Mouse (Mus musculus): Measurements from ENCODE around the gene Leng8.
"Not testable (repeated sequence)": the region's sequence is repeated elsewhere in the genome, so short reads cannot be mapped to it uniquely, and the experiment has no call there.

Leng8 gene

DNA sequence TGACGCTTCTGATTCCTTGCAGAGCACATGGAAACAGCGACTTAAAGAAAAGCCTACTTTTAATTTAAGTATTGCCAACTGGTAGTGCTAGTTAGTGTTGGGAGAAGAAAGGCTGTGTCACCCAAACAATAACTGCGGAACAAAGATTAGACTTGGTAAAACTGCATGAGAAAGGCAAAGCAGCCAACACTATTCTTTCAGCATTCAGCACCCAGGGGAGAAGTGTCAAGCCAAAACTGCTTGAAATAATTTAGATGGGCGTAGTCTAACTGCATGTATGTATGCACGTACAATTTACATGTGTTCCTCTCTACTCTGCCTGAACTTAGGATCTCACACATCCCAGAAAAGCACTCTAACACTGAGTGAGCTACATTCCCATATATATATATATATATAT is 17.5 kb downstream of the Leng8 start:
- peaks cover 86% of the 10 kb centered on the region for H3K4me1 ChIP-seq (replicated peaks; ENCODE audit: low read depth, low read length)
- no peaks in the 10 kb centered on the region for H3K36me3 ChIP-seq (ENCODE audit: insufficient read depth, low read length)
- TF ChIP-seq NANOG (IDR thresholded peaks at IDR 0.05; ENCODE audit: borderline replicate concordance, low read length) (peak; percentile 52; the same call in 1 of the 2 replicates), POU5F1 (IDR thresholded peaks at IDR 0.05; ENCODE audit: borderline replicate concordance, low read length) (peak; percentile 31; the same call in 1 of the 2 replicates), CTCF (conservative IDR thresholded peaks at IDR 0.05; ENCODE audit: low read length) (no peak)
- no peaks in the 10 kb centered on the region for H3K9me3 ChIP-seq (ENCODE audit: low read length)
- no peak overlapping the region for H3K4me3 ChIP-seq (replicated peaks; ENCODE audit: low read length)
- H3K27me3 ChIP-seq (ENCODE audit: insufficient read depth, low read length): peaks cover 3% of the 10 kb centered on the region; the same call in 1 of the 2 replicates

DNA sequence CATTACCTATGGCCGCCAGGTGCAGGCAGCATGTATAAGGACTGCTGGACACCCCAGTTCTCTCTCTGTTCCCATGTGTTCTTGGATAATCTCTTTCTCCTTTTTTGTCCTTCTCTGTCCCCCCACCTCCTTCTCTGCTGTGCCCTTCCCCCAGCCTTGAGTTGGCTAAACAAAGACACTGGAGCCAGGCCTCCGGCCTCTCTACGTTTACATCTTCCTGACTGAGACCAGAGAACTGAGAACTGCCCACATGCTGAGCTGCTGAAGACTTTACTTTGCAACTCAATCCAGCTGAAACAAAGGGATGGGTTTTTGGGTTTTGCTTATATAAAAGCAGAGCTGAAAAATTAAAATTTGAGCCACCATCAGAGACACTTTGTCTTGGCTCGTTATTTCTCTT is 18.1 kb downstream of the Leng8 start:
- TF ChIP-seq CTCF (conservative IDR thresholded peaks at IDR 0.05; ENCODE audit: low read length) (no peak), NANOG (IDR thresholded peaks at IDR 0.05; ENCODE audit: borderline replicate concordance, low read length) (peak; percentile 86)
- Histone ChIP-seq H3K4me3 (replicated peaks; ENCODE audit: low read length) (peak overlapping the region; percentile 48), H3K27me3 (ENCODE audit: insufficient read depth, low read length) (peaks cover 3% of the 10 kb centered on the region; the same call in 1 of the 2 replicates), H3K36me3 (ENCODE audit: insufficient read depth, low read length) (no peaks in the 10 kb centered on the region), H3K9me3 (ENCODE audit: low read length) (no peaks in the 10 kb centered on the region), H3K4me1 (replicated peaks; ENCODE audit: low read depth, low read length) (peaks cover 84% of the 10 kb centered on the region)

DNA sequence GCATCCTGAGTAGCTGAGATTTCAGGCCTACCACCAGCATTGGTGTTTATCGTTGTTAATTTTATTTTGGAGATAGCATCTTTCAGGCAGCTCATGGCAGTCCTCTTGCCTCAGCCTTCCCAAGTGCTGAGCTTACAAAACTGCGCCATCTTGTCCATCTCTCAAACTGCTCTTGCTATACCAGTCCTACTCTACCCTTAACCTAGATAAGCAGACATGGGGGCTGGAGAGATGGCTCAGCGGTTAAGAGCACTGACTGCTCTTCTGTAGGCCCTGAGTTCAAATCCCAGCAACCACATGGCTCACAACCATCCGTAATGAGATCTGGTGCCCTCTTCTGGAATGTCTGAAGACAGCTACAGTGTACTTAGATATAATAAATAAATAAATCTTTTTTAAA is 24.8 kb downstream of the Leng8 start:
- H3K27me3 ChIP-seq (ENCODE audit: insufficient read depth, low read length); H3K36me3 ChIP-seq (ENCODE audit: insufficient read depth, low read length); H3K9me3 ChIP-seq (ENCODE audit: low read length); H3K4me3 ChIP-seq (replicated peaks; ENCODE audit: low read length): not testable (repeated sequence)
- peaks cover 55% of the 10 kb centered on the region for H3K4me1 ChIP-seq (replicated peaks; ENCODE audit: low read depth, low read length)

DNA sequence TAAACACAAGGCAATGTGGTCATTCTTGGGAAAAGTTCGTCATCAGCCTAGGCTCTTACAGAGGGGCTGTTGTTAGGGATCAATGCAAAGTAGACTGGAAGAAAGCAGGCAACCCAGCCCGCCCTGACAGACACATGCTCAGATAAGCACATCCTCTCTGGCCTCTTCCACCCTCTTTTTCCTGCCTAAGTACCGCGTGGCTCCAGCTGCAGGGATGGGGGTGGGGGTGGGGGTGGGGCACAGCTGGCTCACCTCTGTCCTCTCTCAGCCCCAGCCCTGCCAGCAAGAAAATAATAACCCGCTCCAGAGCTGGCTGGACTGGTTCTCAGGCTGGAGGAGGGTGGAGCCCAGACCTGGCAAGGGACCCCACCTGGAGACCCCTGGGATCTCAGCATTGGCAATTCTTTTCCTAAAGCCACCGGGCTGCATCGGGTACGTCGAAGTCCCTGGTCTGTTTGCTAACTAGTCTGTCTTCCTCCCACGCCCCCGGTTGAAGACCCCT is 26.8 kb downstream of the Leng8 start:
- Histone ChIP-seq H3K4me1 (replicated peaks; ENCODE audit: low read depth, low read length) (peaks cover 38% of the 10 kb centered on the region), H3K9me3 (ENCODE audit: low read length) (no peaks in the 10 kb centered on the region), H3K4me3 (replicated peaks; ENCODE audit: low read length) (peak overlapping the region; percentile 81), H3K27me3 (ENCODE audit: insufficient read depth, low read length) (no peaks in the 10 kb centered on the region), H3K36me3 (ENCODE audit: insufficient read depth, low read length) (no peaks in the 10 kb centered on the region)
- TF ChIP-seq POU5F1 (IDR thresholded peaks at IDR 0.05; ENCODE audit: borderline replicate concordance, low read length): no peak
- TF ChIP-seq CTCF (conservative IDR thresholded peaks at IDR 0.05; ENCODE audit: low read length): no peak
- TF ChIP-seq NANOG (IDR thresholded peaks at IDR 0.05; ENCODE audit: borderline replicate concordance, low read length): no peak

DNA sequence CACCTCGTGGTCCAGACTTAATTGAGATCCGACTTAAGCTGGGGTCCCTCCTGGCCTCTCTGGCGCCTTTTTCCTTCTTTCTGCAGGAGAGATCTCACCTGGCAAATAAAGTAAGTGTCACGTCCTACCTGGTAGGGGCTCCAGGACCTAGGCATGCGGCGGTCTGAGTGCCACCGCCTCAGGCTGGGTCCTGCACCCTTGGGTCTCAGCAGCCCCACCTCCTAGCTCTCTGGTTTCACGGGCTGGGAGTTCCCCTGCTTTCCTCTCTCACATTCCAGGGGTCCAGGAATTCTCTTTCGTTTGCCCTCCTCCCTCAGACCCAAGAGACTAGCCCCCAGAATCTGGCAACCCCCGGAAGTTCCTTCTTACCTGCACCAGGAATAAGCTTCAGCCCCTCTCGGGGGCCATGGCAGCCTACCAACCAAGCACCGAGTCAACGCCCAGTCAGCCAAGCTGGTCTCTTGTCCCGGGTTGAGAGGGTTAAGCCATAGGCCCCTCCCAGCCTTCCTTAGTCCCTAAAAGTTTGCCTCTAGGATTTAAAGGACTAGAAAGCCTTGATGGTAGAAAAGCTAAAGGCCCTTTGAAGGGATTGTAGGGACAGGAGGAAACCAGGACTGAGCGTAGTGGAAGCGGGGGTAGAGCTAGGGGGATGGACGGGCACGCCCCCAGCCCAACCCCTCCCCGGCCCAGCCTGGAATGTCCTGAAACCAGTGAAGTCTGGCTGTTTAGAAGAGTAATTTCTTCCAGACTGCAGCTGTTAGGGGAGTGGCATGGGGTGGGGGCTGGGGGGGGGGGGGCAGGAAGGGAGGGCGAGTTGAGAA is 27.5 kb downstream of the Leng8 start, which contains the start of gene Cdc42ep5:
Gene Cdc42ep5, minus strand, starts transcription at position 771 of the 821 bp plus-strand sequence.
- TF ChIP-seq CTCF (conservative IDR thresholded peaks at IDR 0.05; ENCODE audit: low read length) (no peak), POU5F1 (IDR thresholded peaks at IDR 0.05; ENCODE audit: borderline replicate concordance, low read length) (no peak), NANOG (IDR thresholded peaks at IDR 0.05; ENCODE audit: borderline replicate concordance, low read length) (no peak)
- Histone ChIP-seq H3K4me3 (replicated peaks; ENCODE audit: low read length) (peak within 1 kb of the TSS; percentile 81), H3K4me1 (replicated peaks; ENCODE audit: low read depth, low read length) (peaks cover 38% of the 10 kb centered on the region), H3K36me3 (ENCODE audit: insufficient read depth, low read length) (no peaks in the 10 kb centered on the region), H3K27me3 (ENCODE audit: insufficient read depth, low read length) (no peaks in the 10 kb centered on the region), H3K9me3 (ENCODE audit: low read length) (no peaks in the 10 kb centered on the region)

DNA sequence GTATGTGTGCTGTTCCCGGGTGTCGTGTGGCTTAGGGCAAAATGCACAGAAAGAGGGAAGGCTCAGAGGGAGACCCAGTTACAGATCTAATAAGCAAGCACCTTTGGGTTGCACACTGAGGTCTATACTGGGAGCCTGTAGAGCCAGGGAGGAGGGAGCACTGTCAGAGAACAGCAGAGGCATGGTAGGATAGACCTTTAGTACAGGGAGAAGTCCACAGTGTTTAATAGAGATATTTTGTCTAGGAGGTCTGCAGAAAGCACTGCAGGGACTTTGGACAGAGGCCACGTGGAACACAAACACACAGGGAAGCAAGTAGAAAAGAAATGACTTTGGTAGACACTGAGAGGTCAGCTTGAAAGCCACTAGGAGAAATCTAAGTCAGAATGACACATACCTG is 28.4 kb downstream of the Leng8 start:
- H3K4me1 ChIP-seq (replicated peaks; ENCODE audit: low read depth, low read length): peaks cover 38% of the 10 kb centered on the region
- H3K36me3 ChIP-seq (ENCODE audit: insufficient read depth, low read length): no peaks in the 10 kb centered on the region
- H3K9me3 ChIP-seq (ENCODE audit: low read length): peaks cover 3% of the 10 kb centered on the region
- H3K27me3 ChIP-seq (ENCODE audit: insufficient read depth, low read length): no peaks in the 10 kb centered on the region
- TF ChIP-seq NANOG (IDR thresholded peaks at IDR 0.05; ENCODE audit: borderline replicate concordance, low read length) (no peak), POU5F1 (IDR thresholded peaks at IDR 0.05; ENCODE audit: borderline replicate concordance, low read length) (no peak), CTCF (conservative IDR thresholded peaks at IDR 0.05; ENCODE audit: low read length) (no peak)
- H3K4me3 ChIP-seq (replicated peaks; ENCODE audit: low read length): no peak overlapping the region

DNA sequence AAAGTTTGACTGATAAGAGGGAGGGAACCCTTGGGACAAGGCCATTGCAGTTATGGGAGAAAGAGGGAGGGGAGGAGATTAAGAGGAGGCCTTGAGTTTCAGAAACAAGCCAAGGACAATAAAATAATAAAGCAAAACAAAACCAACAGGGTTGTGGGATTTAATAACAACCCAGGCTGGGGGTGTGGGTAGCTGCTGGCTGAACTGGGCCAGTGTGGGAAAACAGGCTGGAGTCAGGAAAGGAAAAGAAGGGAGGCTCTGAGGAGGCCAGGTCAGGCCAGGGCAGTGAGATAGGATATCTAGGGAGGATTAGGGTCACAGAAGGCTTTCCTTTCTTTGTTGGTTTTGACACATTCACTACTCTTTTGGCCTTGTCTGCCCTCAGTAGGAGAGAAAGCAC is 30.3 kb downstream of the Leng8 start:
- no peak for TF ChIP-seq CTCF (conservative IDR thresholded peaks at IDR 0.05; ENCODE audit: low read length)
- TF ChIP-seq NANOG (IDR thresholded peaks at IDR 0.05; ENCODE audit: borderline replicate concordance, low read length): no peak
- TF ChIP-seq POU5F1 (IDR thresholded peaks at IDR 0.05; ENCODE audit: borderline replicate concordance, low read length): no peak
- H3K4me3 ChIP-seq (replicated peaks; ENCODE audit: low read length): no peak overlapping the region
- H3K27me3 ChIP-seq (ENCODE audit: insufficient read depth, low read length): no peaks in the 10 kb centered on the region
- H3K36me3 ChIP-seq (ENCODE audit: insufficient read depth, low read length): no peaks in the 10 kb centered on the region
- peaks cover 14% of the 10 kb centered on the region for H3K9me3 ChIP-seq (ENCODE audit: low read length)
- peaks cover 38% of the 10 kb centered on the region for H3K4me1 ChIP-seq (replicated peaks; ENCODE audit: low read depth, low read length)

DNA sequence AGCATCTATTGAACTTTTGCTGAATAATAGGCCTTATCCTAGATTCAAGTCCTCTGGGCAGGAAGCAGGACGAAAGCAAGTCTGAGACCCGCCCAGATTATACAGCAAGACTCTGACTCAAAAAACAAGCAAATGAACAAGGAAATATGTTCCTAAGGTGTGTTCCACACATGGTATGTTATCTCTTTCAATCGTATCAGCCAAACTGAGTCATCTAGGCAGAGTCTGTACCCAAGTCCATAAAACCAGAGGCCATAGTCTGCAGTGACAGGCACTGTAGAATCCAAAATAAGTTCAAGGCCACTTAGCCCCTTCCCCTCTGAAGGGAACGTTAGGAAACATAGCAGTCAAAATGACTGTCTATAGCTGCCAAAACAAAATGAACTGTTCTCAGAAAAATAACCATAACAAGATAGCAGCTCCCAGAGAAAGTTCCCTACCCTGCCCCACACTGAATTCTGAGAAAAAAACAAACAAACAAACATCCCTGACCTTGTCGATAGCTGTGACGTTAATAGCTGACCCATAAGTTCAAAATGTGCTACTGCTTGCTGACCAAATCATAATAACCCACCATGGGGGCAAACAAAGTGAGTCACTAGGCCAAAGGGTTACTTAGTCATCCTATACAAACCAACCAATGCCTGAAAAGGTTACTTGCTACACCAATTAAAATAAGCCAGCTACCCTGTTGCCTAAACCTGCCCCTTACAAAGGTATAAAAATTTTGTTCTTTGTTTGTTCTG is 33.5 kb downstream of the Leng8 start:
- peaks cover 14% of the 10 kb centered on the region for H3K9me3 ChIP-seq (ENCODE audit: low read length)

More for the DNA sequence above, 33.5 kb downstream of the Leng8 start:
- no peaks in the 10 kb centered on the region for H3K36me3 ChIP-seq (ENCODE audit: insufficient read depth, low read length)
- H3K4me3 ChIP-seq (replicated peaks; ENCODE audit: low read length): no peak overlapping the region
- no peak for TF ChIP-seq NANOG (IDR thresholded peaks at IDR 0.05; ENCODE audit: borderline replicate concordance, low read length)
- TF ChIP-seq POU5F1 (IDR thresholded peaks at IDR 0.05; ENCODE audit: borderline replicate concordance, low read length): no peak
- TF ChIP-seq CTCF (conservative IDR thresholded peaks at IDR 0.05; ENCODE audit: low read length): no peak
- no peaks in the 10 kb centered on the region for H3K27me3 ChIP-seq (ENCODE audit: insufficient read depth, low read length)
- peaks cover 11% of the 10 kb centered on the region for H3K4me1 ChIP-seq (replicated peaks; ENCODE audit: low read depth, low read length)

Data from E14TG2a.4 (cell line).